Mouse (Mus musculus) ZHBTc4 (cell line): ENCODE results near the gene Vapb.
A peak's percentile ranks its signal among the peaks of the same experiment; 100 is the strongest.

Experiments
- DNase-seq: peaks from one replicate; pipeline ENCODE4 v3.0.0-alpha.2; 2011; ENCODE audit warnings: low read depth, low spot score

Gene Vapb

DNA sequence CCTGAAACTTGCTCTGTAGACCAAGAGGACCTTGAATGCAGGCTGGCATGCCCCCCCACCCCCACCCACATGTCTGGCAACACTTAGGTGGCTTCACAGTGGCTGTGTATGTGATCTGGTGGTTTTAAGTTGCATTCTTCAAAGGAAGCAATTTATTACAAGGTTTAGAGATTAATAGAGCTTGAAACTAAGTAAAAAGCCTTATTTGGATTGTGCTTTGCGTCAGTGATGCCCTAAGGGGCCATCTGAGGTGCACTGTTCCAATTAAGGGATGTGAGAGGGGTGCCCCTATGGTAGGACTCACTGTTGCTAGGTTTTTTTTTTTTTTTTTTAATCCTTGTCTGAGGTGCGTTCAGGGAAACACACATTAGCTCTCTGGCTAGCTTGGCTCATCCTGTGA lies 2.9 kb upstream of the Vapb start:
- DNase-seq = no peak

DNA sequence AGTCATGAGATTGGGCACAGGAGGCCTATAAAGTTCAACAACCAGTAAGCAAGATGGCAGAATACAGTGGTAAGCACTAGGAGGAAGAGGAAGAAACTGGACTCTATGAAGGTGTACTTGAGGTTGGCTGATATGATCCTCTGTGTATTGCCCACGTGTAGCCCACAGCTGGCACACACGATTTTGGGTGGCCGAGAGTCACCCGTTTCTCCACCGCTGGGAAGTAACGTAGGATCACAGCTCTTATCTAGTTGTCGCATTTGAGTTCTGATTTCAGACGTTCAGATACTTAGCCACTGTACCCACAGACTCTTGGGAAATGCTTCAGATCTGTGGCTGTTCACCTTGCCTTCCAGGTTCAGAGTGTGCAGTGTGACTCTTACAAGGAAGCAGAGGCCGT lies 921 bp downstream of the Vapb start:
- no peak for DNase-seq

DNA sequence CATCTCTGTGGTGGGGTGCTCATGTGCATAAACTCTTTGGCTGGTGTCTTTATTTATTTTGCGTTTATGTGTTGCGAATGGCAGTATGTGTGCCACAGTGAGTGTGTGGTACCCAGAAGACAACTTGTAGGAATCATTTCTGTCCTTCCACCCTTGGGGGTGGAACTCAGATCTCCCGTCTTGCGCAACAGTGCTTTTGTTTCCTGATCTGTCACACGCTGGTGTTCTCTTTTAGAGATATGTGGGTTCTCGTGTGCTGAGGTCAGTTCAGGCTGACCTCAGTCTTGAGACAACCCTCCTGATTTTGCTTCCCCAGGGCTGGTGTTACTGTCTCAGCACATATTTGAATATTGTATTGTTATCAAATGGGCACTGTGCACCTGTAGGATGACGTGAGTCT lies 1.8 kb downstream of the Vapb start:
- DNase-seq = no peak

DNA sequence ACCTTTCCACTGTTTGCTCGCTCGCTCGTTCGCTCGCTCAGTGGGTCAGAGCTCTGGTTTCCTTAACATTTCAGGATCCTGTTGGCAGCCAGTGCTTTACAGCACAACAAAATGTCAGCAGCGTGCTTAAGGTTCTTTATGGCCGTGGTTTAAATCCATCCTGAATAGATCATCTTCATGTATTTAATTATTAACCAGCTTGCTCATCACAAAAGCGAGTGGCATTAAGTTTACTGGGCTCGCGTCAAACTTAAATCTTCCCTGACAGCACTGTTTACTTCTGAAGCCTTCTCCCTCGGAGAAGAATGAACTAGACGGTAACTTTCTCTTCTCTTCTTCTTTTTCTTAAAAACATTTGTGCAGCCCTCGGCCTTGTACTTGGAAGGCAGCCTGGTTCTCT lies 4.8 kb downstream of the Vapb start:
- DNase-seq = no peak

DNA sequence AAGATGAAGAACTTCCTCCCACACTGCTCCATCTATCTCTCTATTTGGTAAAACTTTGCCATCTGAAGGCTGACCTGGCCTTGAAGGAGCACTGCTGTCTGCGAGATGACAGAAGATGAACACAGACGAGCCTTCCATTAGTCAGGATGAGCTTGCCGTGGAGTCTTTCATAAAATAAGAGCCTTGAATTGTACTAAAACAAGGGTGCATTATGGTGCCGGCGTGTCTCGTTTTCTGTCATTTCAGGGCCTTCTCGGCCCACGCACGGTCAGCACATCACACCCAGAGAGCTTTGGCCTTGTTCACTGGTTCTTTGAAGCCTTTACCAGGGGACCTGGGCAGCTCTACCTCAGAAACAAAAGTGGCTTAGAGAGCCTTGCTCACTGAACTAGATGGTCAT lies 5.4 kb downstream of the Vapb start:
- no peak for DNase-seq

DNA sequence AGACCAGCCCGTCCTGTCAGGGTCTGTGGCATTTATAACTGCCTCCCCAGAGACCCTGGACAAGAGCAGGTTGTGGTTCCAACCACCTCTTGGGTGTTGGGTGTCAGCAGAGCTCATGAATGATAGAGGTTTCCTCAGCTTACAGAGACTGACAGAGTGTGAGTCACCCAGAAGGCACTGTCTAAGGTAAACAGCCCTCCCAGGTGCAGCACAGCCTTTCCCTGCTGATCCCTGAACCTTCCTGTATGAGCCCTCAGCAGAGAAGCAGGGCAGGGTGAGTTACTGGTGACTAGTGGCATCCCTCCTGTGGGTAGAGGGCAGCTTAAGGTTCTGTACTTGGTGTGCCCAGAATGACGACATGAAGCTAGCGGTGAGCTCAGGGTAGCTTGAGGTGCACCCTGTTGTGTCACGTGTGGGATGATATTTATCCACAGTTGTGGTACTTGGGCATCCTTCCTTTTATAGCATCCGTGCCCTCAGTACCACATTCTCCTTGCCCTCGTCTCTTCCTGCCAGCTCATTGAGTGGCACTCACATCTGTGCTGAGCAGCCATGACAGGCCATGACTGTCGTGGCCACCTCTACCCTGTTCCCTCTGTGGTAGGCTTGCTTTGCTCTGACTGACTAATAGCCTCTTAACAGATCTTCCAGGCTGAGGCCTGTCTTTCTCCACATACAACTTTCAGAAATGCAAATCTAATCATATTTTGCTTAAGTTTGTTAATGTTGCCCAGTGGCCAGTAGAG lies 6.9 kb downstream of the Vapb start:
- DNase-seq = no peak

DNA sequence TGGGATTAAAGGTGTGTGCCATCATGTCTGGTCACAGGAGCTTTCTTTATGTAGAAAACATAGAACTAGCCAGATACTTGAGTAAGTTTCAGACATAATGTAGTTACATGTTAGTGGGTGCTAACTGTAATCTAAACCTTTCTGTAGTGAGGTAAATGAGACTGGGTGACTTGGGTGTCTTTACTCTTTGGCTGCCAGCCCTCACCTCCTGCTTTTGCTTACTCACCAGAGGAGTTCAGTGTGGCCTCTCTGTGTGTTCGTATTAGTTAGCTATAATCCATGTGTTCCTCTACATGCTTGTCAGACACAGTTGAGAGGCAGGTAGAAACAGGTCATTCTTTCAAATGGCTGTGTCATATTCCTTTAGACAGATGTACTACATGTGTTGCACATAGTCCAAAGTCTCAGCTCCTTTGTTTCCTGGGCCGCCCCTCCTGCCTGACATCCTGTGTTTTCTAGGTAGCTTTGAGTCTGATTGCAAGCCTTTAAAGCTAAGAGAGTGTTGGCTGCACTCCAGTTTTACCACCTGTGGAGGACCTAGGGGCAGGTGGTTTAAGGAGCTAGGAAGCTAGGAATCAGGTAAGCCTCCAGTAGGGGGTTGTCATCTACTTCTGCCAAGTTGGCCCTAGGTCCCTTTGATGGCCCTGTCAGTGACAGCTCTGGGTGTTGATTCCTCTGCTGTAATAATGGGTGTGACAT lies 11.8 kb downstream of the Vapb start:
- DNase-seq = no peak

DNA sequence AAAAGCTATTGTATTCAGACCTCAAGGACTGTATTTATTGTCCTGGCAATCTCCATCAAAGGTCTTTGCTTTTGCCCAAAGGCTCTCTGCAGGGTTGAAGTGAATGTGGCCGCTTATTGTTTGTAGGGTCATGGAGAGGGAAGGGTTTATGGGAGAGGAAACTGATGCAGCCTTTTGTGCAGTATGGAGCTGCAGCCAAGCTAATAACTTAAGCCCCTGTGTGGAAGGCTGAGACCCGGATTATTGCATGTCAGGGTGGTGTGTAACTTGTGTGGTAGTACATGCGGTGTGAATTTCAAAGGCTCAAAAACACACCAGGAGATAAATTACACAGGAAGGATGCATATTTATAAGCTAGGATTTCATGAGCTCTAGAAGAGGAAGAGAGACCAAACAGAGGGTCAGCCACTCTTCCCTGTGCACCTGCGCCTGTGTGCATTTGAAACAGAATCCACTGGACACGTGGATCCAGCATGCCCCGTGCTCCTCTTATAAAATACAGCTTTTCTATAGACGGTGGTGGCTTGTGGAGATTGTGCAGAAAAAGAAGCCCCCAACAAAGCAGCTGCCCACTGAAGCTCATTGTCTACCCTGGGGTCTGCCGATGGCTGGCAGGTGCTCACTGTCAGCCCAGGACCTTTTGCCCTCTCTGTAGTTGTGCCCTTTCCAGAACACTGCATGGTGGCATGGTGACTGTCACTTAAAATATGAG lies 18.3 kb downstream of the Vapb start:
- DNase-seq = no peak

DNA sequence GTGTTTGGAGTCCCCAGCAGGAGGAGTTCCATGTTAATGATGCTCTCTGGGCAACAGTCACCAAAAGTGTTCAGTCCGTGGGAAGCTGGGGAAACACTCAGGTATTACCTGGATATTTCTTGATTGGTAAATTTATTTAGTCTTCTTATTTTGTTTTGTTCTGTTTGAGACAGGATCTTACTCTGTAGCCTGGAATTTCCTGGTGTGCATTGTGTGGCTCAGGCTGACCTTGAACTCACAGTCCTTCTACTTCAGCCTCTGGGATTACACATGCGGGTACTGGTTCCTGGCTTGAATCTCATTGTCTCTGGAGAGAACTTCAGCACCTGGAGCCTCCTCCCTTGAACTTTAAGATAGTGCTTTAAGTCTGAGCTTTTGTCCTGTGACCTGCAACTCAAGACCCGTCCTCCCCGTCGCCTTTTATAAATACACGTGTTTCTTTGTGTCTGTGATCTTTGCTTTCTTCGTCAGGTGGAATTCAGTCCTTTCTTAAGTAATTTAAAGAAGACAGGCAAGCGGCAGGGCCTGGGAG lies 20.4 kb downstream of the Vapb start:
- peak; percentile 88 for DNase-seq

DNA sequence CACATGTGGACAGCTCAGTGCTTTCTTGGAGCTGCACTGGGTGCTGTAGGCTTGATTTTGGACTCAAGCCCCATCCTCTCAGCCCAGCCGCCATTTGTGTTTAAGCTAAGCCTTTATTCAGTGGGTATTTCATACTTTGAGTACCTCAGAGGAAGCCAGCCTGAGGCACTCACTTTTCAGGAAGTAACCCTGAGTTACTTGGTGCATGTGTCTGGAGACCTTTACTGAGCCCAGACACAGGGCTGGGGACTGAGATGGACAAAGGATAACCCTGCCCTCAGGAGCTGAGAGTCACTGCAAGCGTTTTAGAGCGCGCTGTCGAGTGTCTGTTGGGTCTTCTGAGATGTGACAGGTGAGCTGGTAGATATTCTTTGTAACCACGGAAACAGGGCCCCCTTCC lies 23.3 kb downstream of the Vapb start:
- DNase-seq = no peak

DNA sequence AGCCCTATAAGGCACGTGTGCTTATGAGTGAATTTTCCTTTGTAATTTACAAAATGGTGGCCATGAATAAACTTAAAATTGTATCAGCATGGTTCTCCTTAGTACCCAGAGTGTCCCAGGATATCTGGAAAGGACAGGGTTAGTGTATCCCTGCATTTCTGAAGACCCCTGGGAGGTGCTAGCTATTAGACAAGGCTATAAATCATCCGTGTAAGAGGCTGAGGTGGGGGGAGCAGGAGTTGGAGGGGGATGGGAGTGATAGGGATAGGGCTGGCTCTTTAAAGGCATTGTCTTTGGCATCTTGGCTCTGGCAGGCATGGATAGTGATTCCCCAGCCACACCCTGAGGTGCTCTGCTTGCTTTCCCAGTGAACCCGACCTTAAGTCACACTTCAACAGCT lies 27.3 kb downstream of the Vapb start:
- no peak for DNase-seq

DNA sequence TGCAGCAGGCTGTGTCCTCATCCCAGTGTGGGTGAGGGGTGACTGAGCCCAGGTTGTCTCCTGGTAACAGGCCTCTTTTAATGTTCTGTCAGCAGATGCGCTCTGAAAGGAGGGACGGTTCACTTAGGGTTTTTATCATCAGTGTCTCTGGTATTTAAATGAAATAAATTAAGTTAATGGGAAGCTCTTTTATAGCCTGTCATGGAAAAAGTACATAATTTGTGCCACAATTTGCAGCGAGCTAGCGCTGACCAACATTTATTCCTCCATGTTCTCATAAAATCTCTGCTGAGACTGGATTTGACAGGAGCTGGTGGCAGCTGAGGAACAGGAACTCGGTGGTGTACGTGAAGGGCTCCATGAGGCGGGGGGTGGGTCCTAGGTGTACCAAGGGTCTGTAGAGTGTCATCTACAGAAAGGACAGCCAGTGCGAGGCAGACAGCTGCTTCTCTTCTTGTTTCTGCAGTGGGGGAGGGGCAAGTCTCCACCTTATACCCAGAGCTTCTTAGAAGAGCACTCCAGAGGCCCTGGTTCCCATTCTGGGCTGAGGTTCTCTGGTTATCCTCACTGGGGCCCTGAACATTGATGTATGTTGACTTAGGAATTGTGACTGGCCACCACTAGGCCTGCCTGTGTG lies 30.8 kb downstream of the Vapb start:
- DNase-seq = no peak

DNA sequence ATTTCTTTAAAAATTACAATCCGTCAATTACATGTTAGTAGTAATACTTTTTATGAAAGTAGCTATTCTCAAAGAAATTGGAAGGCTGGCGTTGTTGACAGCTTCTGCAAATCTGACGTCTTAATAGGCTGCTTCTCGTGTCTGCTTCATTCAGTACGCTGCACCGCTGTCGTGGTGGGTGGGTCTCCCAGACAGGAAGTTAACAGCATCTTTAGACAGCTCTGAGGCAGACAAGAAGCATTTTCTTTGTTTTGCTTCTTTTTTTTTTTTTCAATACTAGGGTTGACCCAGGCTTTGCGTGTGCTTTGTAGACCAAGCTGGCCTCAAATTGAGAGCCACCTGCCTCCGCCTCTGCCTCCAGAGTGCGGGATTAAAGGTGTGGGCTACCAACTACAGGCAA lies 31.9 kb downstream of the Vapb start:
- DNase-seq = no peak

DNA sequence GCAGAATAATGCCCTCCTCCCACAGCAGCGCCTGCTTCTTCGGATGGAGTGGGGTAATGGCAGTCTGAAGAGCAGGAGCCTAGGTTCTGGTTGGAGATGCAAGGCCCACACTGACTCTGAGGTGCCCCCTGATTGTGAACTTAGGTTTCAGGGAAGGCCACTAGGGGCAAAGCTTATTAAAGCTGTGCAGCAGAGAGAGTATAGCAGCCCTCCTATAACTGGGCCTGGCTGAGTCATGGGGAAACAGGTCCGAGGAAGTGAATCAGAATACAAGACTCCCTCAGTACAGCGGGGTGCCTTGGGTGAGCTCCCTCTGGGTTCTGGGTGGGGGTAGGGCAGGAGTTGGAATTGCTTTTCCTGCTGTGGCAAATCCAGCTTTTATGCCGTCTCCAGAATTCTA lies 33.3 kb downstream of the Vapb start:
- peak; percentile 65 for DNase-seq

DNA sequence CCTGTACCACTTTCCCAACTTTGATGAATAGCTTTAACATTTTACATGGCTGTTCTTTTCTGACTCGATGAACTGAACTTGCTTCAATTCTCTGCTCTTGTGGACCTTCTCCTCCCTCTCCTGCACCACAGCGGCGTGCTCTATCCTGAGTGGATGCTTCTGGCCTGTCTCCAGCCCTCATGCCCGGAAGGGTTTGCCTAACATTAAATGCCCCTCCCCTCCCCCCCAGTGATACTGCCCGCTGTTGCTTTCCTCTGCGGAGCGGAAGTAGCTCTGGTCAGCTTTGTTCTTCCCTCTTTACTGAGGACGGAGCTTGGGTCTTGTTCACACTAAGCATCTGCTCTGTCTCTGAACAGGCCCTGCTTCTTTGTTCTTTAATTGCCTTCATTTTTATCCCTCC lies 34.4 kb downstream of the Vapb start:
- DNase-seq = peak; percentile 48

DNA sequence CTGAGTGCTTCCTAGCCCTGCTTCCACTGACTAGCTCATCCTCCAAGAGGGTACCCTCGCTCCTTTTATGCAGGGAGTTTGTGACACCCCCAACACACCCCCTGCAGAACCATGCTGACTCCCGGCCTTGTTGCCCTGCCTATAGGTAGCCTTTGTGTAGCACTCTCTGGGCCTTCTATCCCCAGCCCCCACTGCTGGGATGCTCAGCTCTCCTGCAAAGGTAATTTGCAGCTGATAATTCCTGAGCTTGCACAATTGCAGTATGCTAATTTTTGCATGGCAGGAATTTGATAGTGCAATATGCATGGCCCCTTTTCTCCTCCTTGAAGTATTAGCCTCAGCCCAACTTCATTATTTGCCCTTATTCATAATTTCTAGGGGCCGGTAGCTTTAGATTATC lies 38.2 kb downstream of the Vapb start:
- no peak for DNase-seq

DNA sequence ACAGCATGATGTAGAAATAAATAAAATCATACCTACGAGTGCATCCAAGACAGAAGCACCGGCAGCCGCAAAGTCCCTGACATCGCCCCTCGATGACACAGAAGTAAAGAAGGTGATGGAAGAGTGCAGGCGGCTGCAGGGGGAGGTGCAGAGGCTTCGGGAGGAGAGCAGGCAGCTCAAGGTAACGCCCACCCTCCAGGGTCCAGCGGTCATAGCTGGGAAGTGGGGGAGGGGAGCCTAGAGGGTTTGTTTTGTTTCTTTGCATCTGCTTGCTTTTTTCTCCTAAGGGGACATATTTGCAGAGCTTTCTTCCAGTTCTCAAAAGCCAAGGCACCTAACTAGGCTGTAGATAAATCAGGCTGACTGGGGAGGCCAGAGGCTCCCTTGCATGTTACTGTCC lies 38.8 kb downstream of the Vapb start:
- DNase-seq = peak; percentile 48

DNA sequence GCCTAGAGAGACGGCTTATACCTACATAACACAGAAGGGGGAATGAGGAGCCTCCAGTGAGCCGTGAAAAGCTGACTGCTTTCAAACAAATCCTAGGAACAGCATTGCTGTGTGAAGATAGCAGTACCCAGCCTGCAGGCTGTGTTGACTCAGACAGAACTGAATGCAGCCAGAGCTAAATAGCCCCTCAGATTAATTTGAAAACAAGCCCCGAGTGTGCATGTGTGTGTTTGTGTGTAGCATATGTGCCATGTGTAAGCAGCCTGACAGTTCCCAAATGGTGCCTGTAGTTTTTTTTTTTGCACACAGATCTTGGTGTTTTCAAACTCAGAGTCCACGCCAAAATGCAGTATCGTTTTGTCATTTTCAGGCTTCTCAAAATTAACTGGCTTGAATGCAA lies 43.6 kb downstream of the Vapb start:
- DNase-seq = no peak

DNA sequence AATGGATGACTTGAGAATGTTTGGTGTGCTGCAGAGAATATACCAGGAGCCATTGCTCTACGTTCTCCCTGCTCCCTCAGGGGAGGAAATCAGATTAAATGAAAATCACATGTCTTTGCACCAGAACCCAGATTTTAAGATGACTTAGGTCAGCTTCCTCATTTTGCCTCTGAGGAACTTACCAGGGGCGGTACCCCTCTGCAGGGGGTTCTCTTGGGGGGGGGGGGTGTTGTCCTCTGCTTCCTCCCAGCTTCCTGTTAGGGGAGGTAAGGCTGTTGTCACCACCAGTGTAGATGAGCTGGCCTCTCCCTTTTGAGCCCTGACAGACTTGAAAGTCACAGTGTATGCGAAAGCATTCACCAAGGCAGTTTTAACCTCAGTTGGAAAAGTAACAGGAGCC lies 47.1 kb downstream of the Vapb start:
- no peak for DNase-seq

DNA sequence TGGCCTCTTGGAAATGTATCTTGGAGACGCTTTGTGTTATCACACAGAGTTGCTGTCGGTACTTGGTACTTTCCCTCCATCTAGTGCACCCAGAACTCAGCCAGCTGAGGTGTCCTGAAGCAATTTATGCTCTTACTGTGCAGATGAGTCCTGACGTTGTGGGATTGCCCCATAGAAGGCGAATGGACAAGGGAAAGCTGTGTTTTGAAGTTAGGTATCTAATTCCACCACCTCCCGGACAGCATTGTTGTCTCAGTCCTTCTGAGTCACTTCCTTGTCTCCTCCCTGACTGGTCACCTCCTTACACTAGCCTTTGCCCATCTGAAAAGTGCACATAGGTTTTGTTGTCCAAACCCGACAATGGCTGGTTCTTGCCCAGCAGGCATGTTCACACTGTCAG lies 47.6 kb downstream of the Vapb start:
- DNase-seq = no peak

DNA sequence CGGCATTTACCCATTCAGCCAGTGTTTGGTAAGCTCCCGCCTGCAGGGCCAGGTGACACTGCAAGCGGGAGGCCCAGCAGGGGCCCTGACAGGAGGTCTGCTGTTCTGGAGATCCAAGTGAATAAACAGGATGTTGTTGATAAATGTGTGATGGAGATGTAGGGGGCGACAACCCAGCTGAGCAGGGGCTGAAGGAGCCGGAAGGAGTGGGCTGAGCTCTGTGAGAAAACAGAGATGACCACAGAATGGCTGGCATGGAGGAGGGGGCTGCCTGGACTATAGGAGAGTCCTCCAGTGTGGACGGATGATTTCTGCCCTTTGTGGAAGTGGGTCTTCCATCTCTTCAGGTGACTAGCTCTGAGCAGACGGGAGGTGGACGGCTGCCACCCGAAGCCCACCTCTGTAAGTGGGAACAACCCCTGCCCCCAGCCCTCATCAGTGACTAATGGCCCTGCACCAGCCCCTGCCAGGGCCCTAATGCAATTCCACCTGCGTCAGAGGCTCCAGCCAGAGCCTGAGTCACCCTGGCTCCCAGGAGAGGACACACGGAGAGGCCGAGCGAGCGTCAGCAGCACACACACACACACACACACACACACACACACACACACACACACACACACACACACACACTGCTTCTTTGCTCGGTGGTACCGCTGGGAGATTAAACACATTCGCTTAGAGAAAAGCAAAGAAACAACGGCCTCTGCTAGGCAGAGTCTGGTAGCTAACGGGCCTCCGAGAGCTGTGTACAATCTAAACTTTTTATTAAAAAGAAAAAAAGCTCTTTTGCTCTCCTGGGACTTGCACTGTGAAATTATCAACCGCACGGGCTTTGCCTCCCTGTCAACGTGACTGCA lies 52.9 kb downstream of the Vapb start:
- DNase-seq = peak; percentile 31
